Mouse (Mus musculus) layer of hippocampus, postnatal 25 days (tissue): ENCODE results near the gene Ehd1. TPM values are rescaled to one million over a fixed set of nuclear protein-coding genes. Genes with fewer than 3 reads are reported as not detected.

Experiments
- DNase-seq, 2 experiments: peaks; one replicate each; pipeline ENCODE4 v3.0.0; 2022; ENCODE audit warnings: mixed read lengths in 2 of 2, low spot score in 1 of 2; ENCODE audit errors: extremely low spot score in 1 of 2
- microRNA-seq, 2 experiments: library from miRNA; unstranded; fragments of <30 nt; microRNA quantifications; one replicate each; pipeline ENCODE4 v1.2.0; 2021
- total RNA-seq, 2 experiments: library from RNA; stranded (reverse); gene quantifications; 2 replicates each; pipeline ENCODE4 v1.2.3; 2021

Gene Ehd1
- total RNA-seq, 2 experiments from 2014 or later: 84.9 to 88.6 TPM

DNA sequence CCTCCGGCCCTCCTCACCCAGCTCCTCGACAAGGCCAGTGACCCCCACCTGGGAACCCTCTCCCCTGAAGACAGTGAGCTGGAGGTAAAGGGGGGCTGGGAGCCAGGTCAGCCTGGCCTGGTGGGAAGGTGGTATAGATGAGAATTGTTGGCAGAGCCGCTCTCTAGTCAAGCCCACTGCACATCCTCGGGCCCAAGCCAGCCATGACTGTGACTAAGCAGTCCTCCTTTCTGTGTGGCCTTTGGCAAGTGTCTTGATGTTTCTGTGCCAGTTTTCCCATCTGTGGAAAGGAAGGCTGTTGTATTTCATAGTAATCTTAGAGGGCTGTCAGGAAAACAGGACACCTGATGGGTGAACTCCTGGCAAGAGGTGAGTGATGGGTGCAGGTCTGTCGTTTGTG is 67.5 kb downstream of the Ehd1 start:
- DNase-seq: no peak

- no peak for DNase-seq
Observed at GRCm38 (mm10) chr19:6346023-6346422, 69.5 kb downstream of the Ehd1 start.

DNA sequence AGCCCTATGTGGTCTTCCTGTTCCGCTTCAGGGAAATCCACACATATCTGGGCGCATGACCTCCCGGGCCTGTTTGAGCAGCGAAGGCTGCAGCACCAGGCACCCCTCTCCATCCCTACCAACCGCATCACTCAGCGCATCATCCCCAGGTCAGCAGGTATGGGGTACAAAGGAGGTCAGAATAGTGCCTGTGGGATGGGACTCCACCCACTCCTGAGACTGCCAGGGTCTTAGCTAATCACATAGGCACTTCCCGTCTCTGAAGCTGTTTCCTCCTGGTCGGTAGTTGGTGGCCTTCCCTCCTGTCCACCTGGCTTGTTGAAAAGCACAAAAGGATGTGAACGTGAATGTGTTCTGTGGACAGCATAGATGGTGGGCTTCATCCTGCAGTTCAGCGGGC is 70.1 kb downstream of the Ehd1 start:
- DNase-seq: no peak

- no peak for DNase-seq
Observed at GRCm38 (mm10) chr19:6347615-6348014, 71.1 kb downstream of the Ehd1 start.

GRCm38 (mm10) chr19:6348717-6349116 is 72.2 kb downstream of the Ehd1 start:
- no peak for DNase-seq

GRCm38 (mm10) chr19:6349215-6349983 is 72.9 kb downstream of the Ehd1 start:
- no peak for DNase-seq

Small RNAs within 50 kb of the gene (microRNA-seq; reads per million reads assigned to microRNA genes)
- 8.6 to 30.5 reads per million in 2 experiments for gene Mir192
- 24.1 to 25.9 reads per million in 2 experiments for gene Mir194-2
- 4.8 to 5.2 reads per million in 2 experiments for gene Mir6989

Other genes starting within 250 kb of the Ehd1 start
- gene Syvn1, start 230.1 kb upstream of the Ehd1 start, total RNA-seq: 10 to 100 TPM; 41.8 to 45.7 TPM
- 10 to 100 TPM; 43.1 to 47.4 TPM for gene Mrpl49, start 218.9 kb upstream of the Ehd1 start, total RNA-seq
- 100 to 1,000 TPM; 588 to 687 TPM for gene Fau, start 218.9 kb upstream of the Ehd1 start, total RNA-seq
- gene Znhit2, start 215.5 kb upstream of the Ehd1 start, total RNA-seq: 10 to 100 TPM; 38.0 to 41.5 TPM
- gene Tm7sf2, start 208.4 kb upstream of the Ehd1 start, total RNA-seq: 10 to 100 TPM; 27.8 to 28.8 TPM
- gene Vps51, start 199.5 kb upstream of the Ehd1 start, total RNA-seq: 10 to 100 TPM; 83.7 to 96.3 TPM
- gene Tmem262, start 196.7 kb upstream of the Ehd1 start, total RNA-seq: not detected
- not detected for gene Gm28374, start 194.5 kb upstream of the Ehd1 start, total RNA-seq
- gene Zfpl1, start 191.8 kb upstream of the Ehd1 start, total RNA-seq: 10 to 100 TPM; 37.1 to 44.2 TPM
- under 1 TPM in 1 of 2 experiments, not detected in 1; 0.37 TPM for gene Cdca5, start 191.7 kb upstream of the Ehd1 start, total RNA-seq
- not detected for gene AC131692.1, start 182.3 kb upstream of the Ehd1 start, total RNA-seq
- gene Naaladl1, start 170.9 kb upstream of the Ehd1 start, total RNA-seq: not detected
- gene Sac3d1, start 158.1 kb upstream of the Ehd1 start, total RNA-seq: 10 to 100 TPM; 15.5 to 17.9 TPM
- gene Snx15, start 148.4 kb upstream of the Ehd1 start, total RNA-seq: 10 to 100 TPM; 36.7 to 40.7 TPM
- gene Batf2, start 135.7 kb upstream of the Ehd1 start, total RNA-seq: under 1 TPM; 0.45 to 0.69 TPM
- 10 to 100 TPM; 75.5 to 76.1 TPM for gene Arl2, start 135.2 kb upstream of the Ehd1 start, total RNA-seq
- not detected for gene Majin, start 92.3 kb upstream of the Ehd1 start, total RNA-seq
- gene Gpha2, start 50.3 kb upstream of the Ehd1 start, total RNA-seq: not detected
- gene Ppp2r5b, start 40.9 kb upstream of the Ehd1 start, total RNA-seq: 100 to 1,000 TPM; 137 to 146 TPM
- 10 to 100 TPM; 31.1 to 38.3 TPM for gene Atg2a, start 35.1 kb upstream of the Ehd1 start, total RNA-seq
- 1 to 10 TPM; 3.9 to 4.6 TPM for gene Cdc42bpg, start 29.7 kb downstream of the Ehd1 start, total RNA-seq
- gene Men1, start 58.3 kb downstream of the Ehd1 start, total RNA-seq: 10 to 100 TPM; 63.3 to 64.8 TPM
- 10 to 100 TPM; 66.3 to 78.4 TPM for gene Map4k2, start 64.4 kb downstream of the Ehd1 start, total RNA-seq
- gene Sf1, start 87.0 kb downstream of the Ehd1 start, total RNA-seq: 100 to 1,000 TPM; 180 to 215 TPM
- gene Pygm, start 107.7 kb downstream of the Ehd1 start, total RNA-seq: 10 to 100 TPM; 26.6 to 32.3 TPM
- gene Rasgrp2, start 122.6 kb downstream of the Ehd1 start, total RNA-seq: 10 to 100 TPM; 29.3 to 29.8 TPM
- gene Nrxn2, start 142.0 kb downstream of the Ehd1 start, total RNA-seq: 100 to 1,000 TPM; 404 to 465 TPM